Mouse (Mus musculus) testis, postnatal 14 days (tissue): ENCODE results near the gene Adamts5.

Source experiments
- DNase-seq: peaks from one replicate; pipeline ENCODE4 v3.0.0; 2021; ENCODE audit warnings: low spot score

Gene Adamts5

GRCm38 (mm10) chr16:85901581-85901910 is at the start of gene Adamts5:
TSS of gene Adamts5 (minus strand) at chr16:85901828.
- no peak for DNase-seq

GRCm38 (mm10) chr16:85950356-85950755 is 48.7 kb upstream of the Adamts5 start:
- DNase-seq = no peak

GRCm38 (mm10) chr16:85926004-85926403 is 24.4 kb upstream of the Adamts5 start:
- no peak for DNase-seq

- no peak for DNase-seq
Measured at GRCm38 (mm10) chr16:85922454-85922853, 20.8 kb upstream of the Adamts5 start.

DNA sequence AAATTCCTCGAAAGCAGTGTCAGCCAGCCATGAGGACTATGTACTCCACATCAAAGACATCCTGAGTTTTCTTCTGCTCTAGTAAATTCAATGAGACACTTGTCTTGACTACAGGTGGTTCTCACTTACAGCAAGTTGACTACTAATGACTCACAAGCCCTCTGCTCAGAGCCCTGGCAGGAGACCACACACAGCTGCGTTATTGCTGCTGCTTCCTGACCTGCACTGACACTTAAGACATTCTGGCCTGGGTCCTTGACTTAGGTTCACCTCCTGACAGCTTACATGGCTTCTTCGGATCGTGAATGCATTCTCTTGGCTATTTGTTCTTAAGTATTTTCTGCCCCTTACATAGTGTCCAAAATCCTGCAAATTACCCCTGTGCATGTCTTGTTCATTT is 18.5 kb upstream of the Adamts5 start:
- no peak for DNase-seq

- peak; percentile 47 for DNase-seq
Measured at GRCm38 (mm10) chr16:85900702-85901580, 687 bp downstream of the Adamts5 start.

DNA sequence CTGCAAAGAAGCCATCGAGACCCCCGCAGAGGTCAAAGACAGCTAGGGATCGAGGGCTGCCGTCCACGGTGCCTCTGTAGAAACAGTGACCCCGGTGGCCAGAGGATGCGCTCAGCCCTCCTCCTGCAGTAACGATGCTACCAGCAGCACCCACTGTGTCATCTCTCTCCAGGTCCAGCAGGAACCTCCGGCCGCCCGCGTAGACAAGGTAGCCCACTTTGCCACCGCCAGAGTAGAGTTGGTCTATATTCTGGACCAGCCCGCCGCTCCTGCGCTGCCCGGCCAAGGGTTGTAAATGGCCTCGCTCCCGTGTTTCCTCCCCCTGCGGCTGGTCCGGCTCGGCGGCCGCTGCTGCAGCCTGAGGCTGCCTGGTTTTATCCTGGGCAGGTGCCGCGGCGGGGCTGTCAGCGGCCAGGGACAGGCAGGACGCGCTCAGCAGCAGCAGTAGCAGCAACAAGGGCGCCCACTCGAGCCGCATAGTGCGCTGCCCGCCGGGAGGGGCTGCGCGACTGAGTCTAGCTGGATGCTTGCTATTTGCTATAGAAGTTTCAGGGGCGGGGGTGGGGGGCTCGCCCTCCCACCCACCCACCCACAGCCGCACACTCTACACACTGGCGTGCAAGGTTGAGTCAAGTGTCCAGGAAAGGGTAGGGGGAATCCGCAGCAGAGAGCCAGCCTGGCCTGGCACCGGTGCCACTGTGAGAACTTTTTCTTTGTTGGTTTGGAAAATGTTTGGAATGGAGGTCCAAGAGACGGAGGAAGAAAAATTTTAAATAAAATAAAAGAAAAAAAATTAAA is 1.6 kb downstream of the Adamts5 start:
- no peak for DNase-seq

GRCm38 (mm10) chr16:85899301-85899721 is 2.3 kb downstream of the Adamts5 start:
- DNase-seq = peak; percentile 32

- DNase-seq = no peak
Measured at GRCm38 (mm10) chr16:85898816-85899215, 2.8 kb downstream of the Adamts5 start.

GRCm38 (mm10) chr16:85898391-85898790 is 3.2 kb downstream of the Adamts5 start:
- DNase-seq = peak; percentile 17

- DNase-seq = no peak
Measured at GRCm38 (mm10) chr16:85897854-85898253, 3.8 kb downstream of the Adamts5 start.

- no peak for DNase-seq
Measured at GRCm38 (mm10) chr16:85895948-85896347, 5.7 kb downstream of the Adamts5 start.

DNA sequence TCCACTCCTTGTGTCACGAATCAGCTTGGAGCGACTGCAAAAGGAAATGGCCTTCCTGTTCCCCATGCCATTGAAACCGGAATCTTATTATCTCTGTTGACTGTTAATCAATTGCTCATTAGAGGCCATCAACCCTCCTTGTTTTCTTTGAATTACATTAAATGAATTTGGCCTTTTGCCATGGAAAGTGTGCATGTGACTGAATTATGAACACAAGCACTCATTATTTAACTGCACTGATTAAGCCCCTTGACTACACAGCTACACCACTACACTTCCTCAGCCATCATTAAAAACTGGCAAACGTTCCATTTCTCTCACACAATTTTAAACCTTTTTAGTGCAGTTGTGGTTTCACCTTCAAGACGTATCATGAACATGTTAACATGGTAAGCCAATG is 11.8 kb downstream of the Adamts5 start:
- no peak for DNase-seq

DNA sequence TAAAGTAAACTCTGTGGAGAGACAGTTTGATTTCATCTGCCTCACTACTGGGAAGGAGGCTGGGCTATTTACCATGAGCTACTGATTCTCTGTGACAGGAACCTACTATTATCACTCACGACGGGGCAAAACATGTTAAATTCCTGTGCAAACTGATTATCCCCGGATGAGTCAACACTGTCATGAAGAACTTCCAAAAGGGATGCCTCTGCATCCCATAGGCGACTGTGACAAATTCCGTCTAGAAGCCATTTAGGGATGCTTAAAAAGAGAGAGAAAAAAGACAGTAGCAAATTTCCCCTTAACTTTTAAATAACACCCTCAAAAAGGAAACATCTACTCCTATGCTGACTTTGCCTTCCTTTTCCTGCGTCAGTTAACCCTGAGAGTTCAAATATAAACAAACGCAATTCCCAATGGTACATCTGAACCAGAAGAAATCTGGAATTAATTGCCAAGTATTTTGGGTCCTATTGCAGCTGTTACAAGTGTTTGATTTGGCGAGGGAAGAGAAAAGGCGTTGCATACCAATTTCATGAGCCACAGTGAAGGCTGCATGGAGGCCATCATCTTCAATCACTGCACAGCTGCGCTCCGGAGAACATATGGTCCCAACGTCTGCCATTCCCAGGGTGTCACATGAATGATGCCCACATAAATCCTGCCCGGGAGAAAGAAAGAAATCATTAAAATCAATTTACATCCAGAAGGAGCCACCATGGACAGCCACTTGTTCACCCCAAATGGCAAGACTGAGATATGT is 14.2 kb downstream of the Adamts5 start:
- DNase-seq = no peak

DNA sequence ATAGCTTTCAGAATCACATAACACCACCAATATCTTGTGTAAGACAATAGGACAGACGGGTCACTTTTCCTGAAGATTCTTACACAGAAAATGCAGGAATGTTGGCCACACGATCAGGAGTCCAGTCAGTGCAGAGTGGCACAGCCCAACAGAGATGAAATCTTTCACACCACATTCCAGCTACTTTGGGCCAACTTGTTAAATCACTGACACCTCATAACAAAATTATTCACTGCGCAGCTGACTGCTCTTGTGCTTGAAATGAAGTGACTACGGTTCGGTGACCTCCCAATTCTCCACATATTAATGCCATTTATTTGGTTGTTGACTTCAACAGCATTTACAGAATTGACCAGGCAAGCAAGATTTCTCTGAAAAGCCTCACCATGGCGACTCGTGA is 22.6 kb downstream of the Adamts5 start:
- no peak for DNase-seq

GRCm38 (mm10) chr16:85874141-85874540 is 27.5 kb downstream of the Adamts5 start:
- no peak for DNase-seq

- no peak for DNase-seq
Measured at GRCm38 (mm10) chr16:85871971-85872370, 29.7 kb downstream of the Adamts5 start.

DNA sequence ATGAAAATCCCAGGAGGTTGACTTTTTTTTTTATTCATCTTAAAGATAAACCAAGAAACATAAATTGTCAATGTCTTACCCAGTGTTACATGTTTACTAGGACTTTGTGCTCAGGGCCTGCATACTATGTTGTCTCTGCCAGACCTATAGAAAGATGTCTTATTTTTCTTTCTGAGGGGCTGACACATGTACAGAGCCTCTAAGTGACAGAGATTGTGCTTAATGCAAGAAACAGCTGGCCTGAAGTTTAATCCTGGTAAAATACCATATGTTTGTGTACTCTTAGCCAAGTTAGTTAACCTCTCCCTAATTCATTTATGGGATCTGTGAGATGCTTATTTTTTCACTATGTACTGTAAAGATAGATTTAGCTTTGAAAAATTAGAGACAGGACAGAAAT is 30.4 kb downstream of the Adamts5 start:
- no peak for DNase-seq

DNA sequence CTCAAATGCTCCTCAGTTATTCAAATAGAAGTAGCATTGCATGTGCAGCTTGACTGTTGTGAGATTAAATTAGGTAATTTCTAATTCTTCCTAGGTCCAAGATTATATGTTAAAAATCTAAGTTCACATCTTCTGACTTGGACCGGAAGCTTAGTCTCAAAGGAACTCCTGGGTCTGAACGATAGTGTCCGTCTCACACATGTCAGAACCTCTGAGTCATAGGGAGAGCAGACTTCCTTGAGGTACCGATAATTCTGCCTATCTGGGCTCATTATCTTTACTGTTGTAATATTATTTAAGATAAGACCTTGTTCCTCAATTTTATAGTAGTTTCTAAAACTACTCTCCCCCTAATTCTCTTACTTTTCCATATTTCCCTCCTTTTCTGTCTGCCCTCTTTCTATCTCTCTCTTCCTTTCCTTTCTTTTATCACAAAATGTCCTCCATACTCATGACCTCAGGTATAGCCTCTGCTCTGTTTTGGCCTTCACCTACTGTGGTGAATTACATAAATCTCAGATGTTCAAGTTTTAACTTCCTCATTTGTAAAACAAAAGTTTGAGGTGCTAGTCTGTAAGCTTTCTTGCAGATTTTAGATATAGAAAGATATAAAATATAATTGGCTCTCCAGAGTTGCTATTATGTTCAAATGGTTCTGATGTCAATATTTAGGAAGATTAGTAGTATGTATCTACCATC is 36.8 kb downstream of the Adamts5 start:
- no peak for DNase-seq

- DNase-seq = no peak
Measured at GRCm38 (mm10) chr16:85854505-85854904, 47.1 kb downstream of the Adamts5 start.

DNA sequence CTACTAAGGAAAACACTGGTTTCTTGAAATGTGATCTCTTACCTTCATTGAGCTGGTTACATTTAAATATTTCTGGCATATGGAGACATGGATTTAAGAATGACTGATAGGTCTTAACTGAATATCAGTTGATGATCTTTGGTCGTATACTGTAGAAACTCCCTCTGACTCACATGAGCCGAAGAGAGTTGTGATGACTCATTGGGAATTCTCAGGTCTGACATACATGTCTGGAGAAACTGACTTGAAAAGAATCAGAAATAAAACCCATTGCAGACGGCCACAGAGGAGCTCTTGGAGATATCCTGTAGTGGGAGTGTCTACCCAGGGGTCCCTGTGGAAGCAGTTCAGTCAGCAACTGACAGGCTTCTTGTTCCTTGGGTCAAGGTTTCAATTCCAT is 74.6 kb downstream of the Adamts5 start:
- DNase-seq = no peak
